Mouse (Mus musculus) ZHBTc4 (cell line): ENCODE measurements around the gene Ovch2.
"Not testable (repeated sequence)": the region's sequence is repeated elsewhere in the genome, so short reads cannot be mapped to it uniquely, and the experiment has no call there.

Experiments
- DNase-seq: peaks from one replicate; pipeline ENCODE4 v3.0.0-alpha.2; 2011; ENCODE audit warnings: low read depth, low spot score

Ovch2 gene

GRCm38 (mm10) chr7:107801108-107801507 lies at the start of gene Ovch2:
TSS of gene Ovch2 (minus strand) at chr7:107801208.
- DNase-seq, result no peak

DNA sequence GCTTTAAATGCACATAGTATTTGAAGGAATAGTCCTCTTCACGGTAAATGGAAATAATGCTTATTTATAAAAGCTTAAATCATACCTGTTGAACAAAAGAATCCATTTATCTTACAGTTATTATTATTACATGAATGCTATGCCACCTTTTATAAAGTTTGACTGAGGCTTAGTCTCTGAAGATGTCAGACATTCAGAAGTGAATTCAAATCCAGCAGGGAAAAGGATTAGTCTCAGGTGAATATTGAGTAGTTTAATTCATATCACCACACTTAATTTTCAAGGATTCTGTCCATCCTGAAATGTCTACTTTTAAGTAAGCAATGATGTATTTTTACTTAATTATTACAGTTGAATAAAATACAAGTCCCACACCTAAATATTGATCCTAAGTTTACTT lies 46.4 kb upstream of the Ovch2 start, which contains the start of gene Olfr470:
Gene Olfr470, minus strand, starts transcription at position 101 of the 400 bp plus-strand sequence.
- DNase-seq, result not testable (repeated sequence)

GRCm38 (mm10) chr7:107841719-107842118 lies 40.7 kb upstream of the Ovch2 start:
- peak; percentile 53 for DNase-seq

- DNase-seq, result not testable (repeated sequence)
Observed at GRCm38 (mm10) chr7:107825441-107825840, 24.4 kb upstream of the Ovch2 start, which contains the start of gene Olfr469. TSS of gene Olfr469 (minus strand) at chr7:107825541.

GRCm38 (mm10) chr7:107823867-107824266 lies 22.9 kb upstream of the Ovch2 start:
- DNase-seq, result not testable (repeated sequence)

GRCm38 (mm10) chr7:107819442-107819841 lies 18.4 kb upstream of the Ovch2 start:
- peak; percentile 21 for DNase-seq

GRCm38 (mm10) chr7:107811963-107812362 lies 11.0 kb upstream of the Ovch2 start, which contains the start of gene Olfr467:
TSS of gene Olfr467 (plus strand) at chr7:107812263.
- no peak for DNase-seq

DNA sequence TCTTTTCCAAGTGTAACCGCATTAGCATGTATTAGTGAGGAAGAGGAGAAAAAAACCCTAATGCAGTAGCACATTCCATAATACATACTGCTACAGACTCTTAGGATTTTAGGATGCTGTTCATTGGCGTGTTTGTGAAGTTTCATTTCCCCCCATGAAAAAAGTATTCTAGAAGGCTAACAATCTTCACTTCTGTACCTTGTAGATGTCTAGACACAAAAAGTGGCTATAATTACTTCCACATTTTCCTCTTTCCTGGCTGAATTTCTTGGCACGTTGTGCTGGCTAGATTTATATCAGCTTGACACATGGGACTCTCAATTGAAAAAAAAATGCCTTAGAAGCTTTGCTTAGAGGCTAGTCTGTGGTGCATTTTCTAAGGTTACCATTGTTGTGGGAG lies 1.1 kb upstream of the Ovch2 start:
- DNase-seq, result no peak

- no peak for DNase-seq
Observed at GRCm38 (mm10) chr7:107796500-107796899, 4.5 kb downstream of the Ovch2 start.

- peak; percentile 51 for DNase-seq
Observed at GRCm38 (mm10) chr7:107787977-107788620, 12.9 kb downstream of the Ovch2 start.

GRCm38 (mm10) chr7:107779611-107780010 lies 21.4 kb downstream of the Ovch2 start:
- peak; percentile 53 for DNase-seq

DNA sequence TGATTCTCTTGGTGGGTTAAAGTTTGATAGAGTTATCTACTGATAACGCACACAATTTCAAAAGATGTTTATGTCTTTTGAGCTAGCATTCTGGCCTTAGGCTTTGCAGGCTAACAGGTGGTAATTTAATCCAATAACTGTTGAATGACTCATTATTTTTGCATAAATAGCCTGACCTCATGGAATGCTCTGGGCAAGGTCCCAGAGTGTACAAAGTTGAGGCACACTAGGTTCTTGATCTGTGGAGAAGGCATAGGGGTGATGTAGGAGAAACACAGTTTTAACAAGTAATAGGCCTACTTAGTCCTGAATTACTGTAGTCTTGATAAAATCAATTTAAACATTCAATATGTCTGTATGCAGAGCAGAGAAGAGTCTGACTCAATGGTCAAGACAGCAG lies 22.8 kb downstream of the Ovch2 start:
- DNase-seq, result no peak

DNA sequence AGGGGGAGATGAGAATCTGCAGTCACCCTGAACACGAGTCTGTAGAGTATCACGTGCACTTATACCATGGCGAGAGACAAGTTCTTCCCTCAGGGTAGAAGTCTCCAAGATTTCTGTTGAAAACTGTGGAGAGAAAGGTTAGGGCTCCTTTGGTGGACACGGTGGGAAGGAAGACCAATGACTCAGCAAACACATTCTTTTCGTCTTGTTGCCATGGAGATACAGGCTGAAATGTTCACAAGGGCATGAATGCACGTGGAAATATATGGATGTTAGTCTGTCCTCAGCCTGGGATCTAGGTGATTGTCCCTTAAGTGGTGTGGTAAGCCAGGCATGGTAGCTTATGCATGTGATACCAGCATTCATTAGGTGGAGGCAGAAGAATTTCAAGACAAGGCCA lies 30.2 kb downstream of the Ovch2 start:
- DNase-seq, result peak; percentile 60

- DNase-seq, result peak; percentile 78
Observed at GRCm38 (mm10) chr7:107757308-107758151, 43.5 kb downstream of the Ovch2 start, which contains the start of gene Cyb5r2. TSS of gene Cyb5r2 (minus strand) at chr7:107758032.

GRCm38 (mm10) chr7:107756748-107757147 lies 44.3 kb downstream of the Ovch2 start:
- no peak for DNase-seq

- DNase-seq, result no peak
Observed at GRCm38 (mm10) chr7:107755905-107756304, 45.1 kb downstream of the Ovch2 start.

DNA sequence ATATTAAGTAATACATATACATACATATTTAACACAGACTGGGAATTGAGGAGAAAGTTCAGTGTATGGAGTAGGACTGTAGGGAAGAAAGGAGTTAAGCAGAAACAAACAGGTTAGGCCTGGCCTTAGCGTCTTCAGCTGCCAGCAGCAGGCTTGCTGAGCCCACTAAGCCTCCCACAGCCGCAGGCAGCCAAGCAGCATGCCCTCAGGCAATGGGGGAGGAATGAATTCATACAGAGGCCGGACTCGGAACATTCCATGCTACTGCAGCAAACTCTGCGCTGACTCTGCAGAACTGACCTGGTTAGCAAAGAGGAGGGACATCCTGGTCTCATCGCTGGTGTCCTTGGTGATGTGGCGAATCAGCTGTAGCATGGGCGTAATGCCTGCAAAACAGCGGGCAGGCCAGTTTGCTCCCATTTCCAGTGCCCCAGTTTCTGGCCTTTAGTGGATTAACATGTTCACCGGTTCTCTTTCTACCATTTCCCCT lies 48.9 kb downstream of the Ovch2 start:
- DNase-seq, result peak; percentile 72

- DNase-seq, result no peak
Observed at GRCm38 (mm10) chr7:107749721-107750120, 51.3 kb downstream of the Ovch2 start.

DNA sequence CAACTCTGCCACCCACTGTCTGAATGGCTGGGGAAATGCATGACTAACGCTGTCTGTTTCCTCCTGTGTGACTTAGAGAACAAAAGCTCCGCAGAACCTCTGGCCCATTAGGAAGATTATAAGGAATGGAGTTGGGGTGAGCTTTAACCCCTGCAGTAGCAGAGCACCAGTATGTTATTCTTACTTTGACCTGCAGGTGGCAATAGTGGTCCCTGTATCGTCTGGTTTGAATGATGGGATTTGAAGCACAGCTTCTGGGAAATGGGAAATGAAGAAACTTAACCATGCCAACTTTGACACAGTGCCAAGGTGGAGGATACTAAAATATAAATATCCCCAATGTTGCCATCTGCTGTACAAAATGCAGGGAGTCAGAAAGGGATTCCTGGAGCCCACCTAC lies 51.7 kb downstream of the Ovch2 start:
- DNase-seq, result peak; percentile 78

DNA sequence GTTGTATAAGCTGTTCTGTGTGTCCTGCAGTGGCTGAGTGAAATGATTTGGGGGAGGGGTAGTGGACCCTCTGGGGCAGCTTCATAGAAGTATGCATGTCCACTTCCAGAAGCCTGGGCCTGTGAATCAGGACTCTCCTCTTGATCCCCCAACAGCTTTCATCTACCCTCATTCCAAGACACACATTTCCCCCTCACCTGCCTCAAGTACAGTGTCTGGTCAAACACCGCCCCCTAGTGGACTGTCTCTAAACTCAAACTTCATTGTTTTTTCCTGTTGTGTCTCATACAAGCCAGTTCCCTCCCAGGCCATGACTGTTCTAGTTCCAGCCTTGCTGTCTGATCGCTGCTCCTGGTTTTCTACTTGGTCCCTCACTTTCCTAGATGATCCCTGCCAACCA lies 53.1 kb downstream of the Ovch2 start:
- peak; percentile 86 for DNase-seq

DNA sequence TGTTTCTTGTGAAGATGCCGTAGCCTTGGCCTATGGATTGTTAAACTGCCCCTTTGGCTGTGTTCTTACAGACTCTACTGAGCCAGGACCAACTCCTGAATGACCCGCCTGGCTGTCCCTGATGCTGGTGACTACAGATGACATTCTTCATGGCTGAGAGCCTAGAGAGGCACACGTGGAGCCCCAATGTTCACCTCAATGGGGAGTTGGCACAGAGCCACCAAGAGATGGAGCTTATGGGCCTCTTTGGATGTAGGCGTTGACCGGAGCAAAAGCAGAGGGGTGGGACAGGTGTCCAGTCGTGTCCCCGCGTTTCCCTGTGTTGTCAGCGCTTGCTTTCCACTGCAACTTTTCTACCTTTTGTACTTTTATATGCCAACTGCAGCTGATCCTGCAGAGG lies 53.5 kb downstream of the Ovch2 start:
- no peak for DNase-seq

DNA sequence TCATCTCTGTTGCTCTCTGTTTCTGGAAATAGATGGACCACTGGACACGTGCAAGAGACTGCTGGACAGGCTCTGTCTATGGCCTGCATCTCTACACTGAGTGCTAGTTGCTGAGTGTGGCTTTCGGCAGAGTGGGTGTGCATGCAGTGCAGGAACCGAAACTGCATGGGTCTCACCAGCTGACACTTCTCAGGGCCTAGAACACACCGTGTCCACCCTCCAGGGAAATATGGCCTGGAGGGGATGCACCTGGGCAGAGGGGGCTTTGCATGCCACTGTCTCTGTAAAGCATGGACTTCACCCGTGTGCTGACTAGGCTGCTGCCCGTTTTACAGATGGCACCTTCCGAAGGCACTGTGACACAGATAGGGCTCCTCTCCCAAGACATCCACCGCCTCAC lies 55.0 kb downstream of the Ovch2 start:
- no peak for DNase-seq
